Mouse (Mus musculus) lung, postnatal 0 days (tissue): ENCODE measurements at regions not wholly inside any gene's neighbourhood (a gene's known extent, or its start where the extent isn't known, plus 50 kb on each side); places are given as distances from the start of the nearest gene placed in this dataset.

Source experiments
- ATAC-seq: fragments of 200-750 bp; cut with Nextera tagmentation; 2 replicates; pipeline ENCODE4 v1.8.0; 2017; ENCODE audit warnings: moderate library complexity
- DNase-seq: peaks from one replicate; pipeline ENCODE4 v3.0.0-alpha.2; 2016; ENCODE audit warnings: low spot score
- H3K27ac ChIP-seq: fragments of 300-500 bp; sonication (generic); 2 replicates; pipeline ENCODE4 v1.5.1; 2014; ENCODE audit warnings: antibody characterized with exemption, mild to moderate bottlenecking, low read length, mixed read lengths
- H3K27me3 ChIP-seq: fragments of 300-500 bp; sonication (generic); replicated peaks from 2 replicates; pipeline ENCODE4 v1.6.1; 2014; ENCODE audit warnings: low read length, mixed read lengths; ENCODE audit not compliant: insufficient read depth
- H3K36me3 ChIP-seq: fragments of 300-500 bp; sonication (generic); 2 replicates; pipeline ENCODE4 v1.6.1; 2014; ENCODE audit warnings: low read length, mixed read lengths; ENCODE audit not compliant: insufficient read depth
- H3K4me1 ChIP-seq: fragments of 300-500 bp; sonication (generic); 2 replicates; pipeline ENCODE4 v1.6.1; 2014; ENCODE audit warnings: antibody characterized with exemption, low read depth, low read length, mixed read lengths; ENCODE audit not compliant: insufficient read depth
- H3K4me2 ChIP-seq: fragments of 300-500 bp; sonication (generic); replicated peaks from 2 replicates; pipeline ENCODE4 v1.6.1; 2014; ENCODE audit warnings: low read depth, mild to moderate bottlenecking, low read length, moderate library complexity, mixed read lengths
- H3K4me3 ChIP-seq: fragments of 300-500 bp; sonication (generic); 2 replicates; pipeline ENCODE4 v1.5.1; 2014; ENCODE audit warnings: low read depth, low read length
- H3K9ac ChIP-seq: fragments of 300-500 bp; sonication (generic); replicated peaks from 2 replicates; pipeline ENCODE4 v1.6.1; 2014; ENCODE audit warnings: low read depth, mild to moderate bottlenecking
- H3K9me3 ChIP-seq: fragments of 300-500 bp; sonication (generic); 2 replicates; pipeline ENCODE4 v1.6.1; 2016; ENCODE audit warnings: low read length, mixed read lengths
- CTCF ChIP-seq: IDR thresholded peaks from 2 replicates; pipeline ENCODE4 v1.5.1; 2016; ENCODE audit warnings: antibody characterized with exemption, mild to moderate bottlenecking
- EP300 ChIP-seq: IDR thresholded peaks from 2 replicates; pipeline ENCODE4 v1.6.1; 2016; ENCODE audit warnings: antibody characterized with exemption, mild to moderate bottlenecking, control low read depth
- WGBS: fragments of 180-500 bp; shearing (Covaris S2); extraction: QIAGEN DNeasy Blood & Tissue Kit; methylation state at CpG from one replicate; pipeline ENCODE4 v1.1.7; 2014; 5-methylcytosine and 5-hydroxymethylcytosine counted together

DNA sequence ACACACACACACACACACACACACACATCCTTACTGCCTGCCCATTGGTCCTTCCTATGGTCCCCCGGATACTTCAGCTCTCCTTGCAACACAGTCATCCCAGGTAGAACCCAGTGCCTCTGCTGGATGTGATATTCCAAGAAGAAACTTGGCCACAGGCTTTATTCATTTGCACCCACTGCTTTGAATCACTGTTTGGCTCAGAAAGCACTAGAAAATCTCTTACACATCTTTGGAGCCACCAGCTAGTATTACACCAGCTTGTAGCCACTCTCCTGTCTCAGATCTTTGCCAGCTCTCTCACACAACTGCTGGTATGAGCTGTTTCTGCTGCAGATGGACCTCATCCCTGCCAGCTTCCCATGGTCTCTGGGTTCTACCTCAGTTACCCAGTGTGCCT lies 57.7 kb upstream of the Gm21915 start:
- H3K9ac ChIP-seq = no peak overlapping the region
- H3K4me1 ChIP-seq = no peaks in the 10 kb centered on the region; the same call in 1 of the 2 replicates
- DNase-seq (no peak), ATAC-seq (no peak)
- H3K27me3 ChIP-seq = no peaks in the 10 kb centered on the region
- peaks cover 2% of the 10 kb centered on the region; the same call in 1 of the 2 replicates for H3K9me3 ChIP-seq
- 79% methylated on average over 1 of the region's 1 CpGs for WGBS
- no peak overlapping the region for H3K27ac ChIP-seq
- H3K4me2 ChIP-seq = no peak overlapping the region
- no peaks in the 10 kb centered on the region for H3K36me3 ChIP-seq
- TF ChIP-seq CTCF (no peak), EP300 (no peak)
- H3K4me3 ChIP-seq = no peak overlapping the region

DNA sequence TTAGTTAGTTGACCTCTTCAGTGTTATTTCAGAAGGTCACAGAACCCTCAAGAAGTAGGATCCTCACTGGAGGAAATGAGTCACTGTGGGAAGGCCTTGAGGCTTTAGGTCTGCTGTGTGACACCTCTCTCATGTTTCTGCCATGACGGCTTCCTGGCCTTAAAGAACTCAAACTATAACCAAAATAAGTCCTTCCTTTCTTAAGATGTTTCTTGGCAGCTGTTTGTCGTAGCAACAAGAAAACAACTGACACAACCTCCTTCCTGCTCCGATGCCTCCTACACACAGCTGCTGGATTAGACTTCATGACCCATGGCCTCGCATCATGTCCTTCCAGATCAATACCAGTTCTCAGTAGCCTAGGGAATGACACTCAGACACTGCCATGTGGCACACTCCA lies 58.1 kb upstream of the Gm21915 start:
- no peak overlapping the region for H3K9ac ChIP-seq
- 65% methylated on average over 4 of the region's 4 CpGs for WGBS

DNA sequence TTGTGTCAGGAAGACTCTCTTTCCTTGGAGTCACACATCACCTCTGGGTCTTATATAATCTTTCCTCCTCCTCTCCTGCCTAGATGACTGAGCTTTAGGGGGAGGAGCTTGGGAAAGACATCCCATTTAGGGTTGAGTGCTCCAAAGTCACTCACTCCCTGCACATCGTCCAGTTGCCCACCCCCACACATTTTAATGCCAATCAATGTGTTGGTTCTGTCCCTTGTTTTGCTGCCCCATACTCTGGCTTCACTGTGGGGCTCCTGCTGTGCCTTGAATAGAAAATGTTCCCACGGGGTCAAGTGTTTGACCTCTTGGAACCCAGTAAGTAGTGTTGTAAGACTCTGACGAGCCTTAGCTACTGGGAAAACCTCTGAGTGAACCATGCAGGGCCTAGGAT lies 58.8 kb upstream of the Gm21915 start:
- DNase-seq = no peak
- Histone ChIP-seq H3K9ac (no peak overlapping the region), H3K4me2 (no peak overlapping the region), H3K27ac (no peak overlapping the region), H3K36me3 (no peaks in the 10 kb centered on the region), H3K9me3 (peaks cover 2% of the 10 kb centered on the region; the same call in 1 of the 2 replicates), H3K4me3 (no peak overlapping the region), H3K27me3 (no peaks in the 10 kb centered on the region), H3K4me1 (no peaks in the 10 kb centered on the region; the same call in 1 of the 2 replicates)
- ATAC-seq = no peak
- WGBS = 80% methylated on average over 3 of the region's 3 CpGs
- TF ChIP-seq CTCF (no peak), EP300 (no peak)

More for the DNA sequence above, 58.1 kb upstream of the Gm21915 start:
- Histone ChIP-seq H3K9me3 (peaks cover 2% of the 10 kb centered on the region; the same call in 1 of the 2 replicates), H3K4me3 (no peak overlapping the region), H3K4me1 (no peaks in the 10 kb centered on the region; the same call in 1 of the 2 replicates), H3K36me3 (no peaks in the 10 kb centered on the region), H3K27me3 (no peaks in the 10 kb centered on the region), H3K4me2 (no peak overlapping the region), H3K27ac (no peak overlapping the region)
- no peak for TF ChIP-seq EP300
- no peak for TF ChIP-seq CTCF
- DNase-seq (peak; percentile 31), ATAC-seq (peak; percentile 25; the same call in 1 of the 2 replicates)

DNA sequence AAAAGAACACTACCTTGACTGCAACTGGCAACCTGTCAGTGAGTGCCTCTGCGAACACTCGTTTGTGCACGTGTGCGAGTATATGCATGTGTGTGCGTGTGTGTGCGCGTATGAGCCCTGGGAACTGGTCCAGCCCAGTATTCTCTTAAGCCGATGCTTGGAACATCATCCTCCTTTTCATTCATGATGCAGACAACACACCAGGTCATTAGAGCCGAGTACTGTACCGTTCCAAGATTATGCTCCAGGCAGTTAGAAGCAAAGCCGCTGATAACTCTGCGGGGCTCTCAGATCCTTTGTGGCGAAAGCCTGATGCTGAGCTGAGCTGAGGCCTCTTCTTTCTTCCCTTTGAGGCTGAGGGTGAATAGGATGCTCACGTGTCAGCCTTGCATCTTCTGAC lies 61.8 kb upstream of the Gm21915 start:
- Histone ChIP-seq H3K9ac (no peak overlapping the region), H3K4me2 (no peak overlapping the region), H3K27ac (no peak overlapping the region), H3K36me3 (no peaks in the 10 kb centered on the region), H3K4me1 (no peaks in the 10 kb centered on the region), H3K4me3 (no peak overlapping the region), H3K27me3 (no peaks in the 10 kb centered on the region), H3K9me3 (peaks cover 2% of the 10 kb centered on the region; the same call in 1 of the 2 replicates)
- no peak for TF ChIP-seq CTCF
- TF ChIP-seq EP300 = no peak
- WGBS = 88% methylated on average over 14 of the region's 14 CpGs
- no peak for DNase-seq
- ATAC-seq = no peak

DNA sequence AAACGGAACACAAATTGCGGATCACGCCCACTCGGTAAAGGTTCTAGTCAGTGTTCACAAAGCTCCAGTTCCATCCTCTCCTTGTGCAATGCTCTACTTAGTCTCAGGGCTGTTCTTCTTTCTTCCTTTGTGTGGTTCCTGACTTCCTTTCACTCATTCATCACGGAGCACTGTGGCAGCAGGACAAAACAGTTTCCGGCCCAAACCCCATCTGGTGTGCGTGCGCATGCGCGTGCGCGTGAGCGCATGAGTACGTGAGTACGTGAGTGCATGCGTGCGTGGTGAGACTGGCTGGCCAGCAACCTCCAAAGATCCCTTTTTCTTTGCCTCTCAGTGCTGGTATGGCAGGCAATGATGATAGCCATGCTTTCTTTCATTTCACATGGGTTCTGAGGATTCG lies 62.5 kb upstream of the Gm21915 start:
- no peak for DNase-seq
- Histone ChIP-seq H3K27me3 (no peaks in the 10 kb centered on the region), H3K9me3 (peaks cover 2% of the 10 kb centered on the region; the same call in 1 of the 2 replicates), H3K36me3 (no peaks in the 10 kb centered on the region), H3K4me3 (no peak overlapping the region), H3K4me2 (no peak overlapping the region), H3K9ac (no peak overlapping the region), H3K4me1 (0 out of 2 replicates have a peak, but pooled peaks cover 5% of the 10 kb centered on the region), H3K27ac (no peak overlapping the region)
- no peak for ATAC-seq
- 89% methylated on average over 18 of the region's 18 CpGs for WGBS
- TF ChIP-seq EP300 (no peak), CTCF (no peak)

DNA sequence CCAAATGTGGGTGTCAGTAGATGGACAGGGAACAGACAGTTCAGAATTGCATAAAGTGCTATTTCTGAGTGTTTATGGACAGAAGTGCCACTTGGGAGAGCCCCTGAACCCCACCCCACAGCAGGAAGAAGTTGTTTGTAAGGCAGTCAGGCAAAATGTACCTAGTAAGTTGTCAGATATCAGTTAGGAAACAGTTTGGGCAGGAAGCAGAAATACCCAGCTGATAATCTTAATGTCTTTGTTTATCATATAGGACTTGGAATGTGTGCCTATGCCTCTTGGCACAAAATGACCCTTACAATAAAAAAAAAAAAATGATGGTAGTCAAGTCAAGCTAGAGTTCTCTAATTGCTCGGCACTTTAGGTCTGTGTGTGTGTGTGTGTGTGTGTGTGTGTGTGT lies 66.9 kb upstream of the Gm21915 start:
- 26% methylated on average over 1 of the region's 1 CpGs for WGBS
- Histone ChIP-seq H3K27ac (no peak overlapping the region), H3K36me3 (no peaks in the 10 kb centered on the region), H3K4me2 (no peak overlapping the region), H3K9ac (no peak overlapping the region), H3K4me1 (0 out of 2 replicates have a peak, but pooled peaks cover 5% of the 10 kb centered on the region), H3K9me3 (no peaks in the 10 kb centered on the region), H3K27me3 (no peaks in the 10 kb centered on the region), H3K4me3 (no peak overlapping the region)
- ATAC-seq (peak; percentile 40), DNase-seq (peak; percentile 28)
- TF ChIP-seq CTCF (no peak), EP300 (peak; percentile 44)

DNA sequence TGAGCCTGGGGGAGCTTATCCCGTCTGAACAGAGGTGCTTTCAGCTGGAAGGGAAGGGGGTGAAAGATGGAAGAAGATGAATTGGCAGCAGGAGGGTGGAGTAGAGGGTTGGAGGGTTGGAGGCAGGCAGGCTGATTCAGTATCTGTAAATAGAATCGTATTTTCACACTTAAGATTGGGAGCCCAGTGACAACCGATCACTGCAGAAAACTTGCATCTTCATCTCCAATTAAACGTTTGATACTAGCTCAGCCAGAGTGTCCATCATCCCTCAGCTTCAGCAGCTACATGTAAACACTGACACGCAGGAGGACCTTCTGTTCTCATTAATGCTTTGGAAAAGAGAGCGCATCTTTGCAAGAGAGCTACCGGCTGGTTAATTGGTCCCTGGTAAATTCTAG lies 67.2 kb upstream of the Gramd1b start:
- H3K27ac ChIP-seq = no peak overlapping the region
- H3K4me1 ChIP-seq = 0 out of 2 replicates have a peak, but pooled peaks cover 5% of the 10 kb centered on the region
- H3K4me3 ChIP-seq = no peak overlapping the region
- DNase-seq (no peak), ATAC-seq (no peak)
- H3K27me3 ChIP-seq = no peaks in the 10 kb centered on the region
- H3K9ac ChIP-seq = no peak overlapping the region
- 67% methylated on average over 7 of the region's 7 CpGs for WGBS
- no peaks in the 10 kb centered on the region for H3K9me3 ChIP-seq
- no peaks in the 10 kb centered on the region for H3K36me3 ChIP-seq
- TF ChIP-seq EP300 (no peak), CTCF (no peak)
- H3K4me2 ChIP-seq = no peak overlapping the region
